Comparison of ENCODE assay signal across 8 mouse cellular contexts in genomic region chr4:135128841-135129520, GRCm38 (mm10). TPM values are rescaled to one million over a fixed set of nuclear protein-coding genes. Genes with fewer than 3 reads are reported as not detected.
A peak's percentile ranks its signal among the peaks of the same experiment; 100 is the strongest.
DNase-seq lines count a peak whose midpoint lies in the region; ATAC-seq and TF ChIP-seq lines count a peak whose summit lies in the region.

No protein-coding gene starts in this region.

- peaks cover 24% of the 10 kb centered on the region for H3K27me3 ChIP-seq in heart, embryonic 16.5 days (ENCODE audit: control insufficient read depth, insufficient read depth, low read length)
- peaks cover 35% of the 10 kb centered on the region for H3K27me3 ChIP-seq in liver, embryonic 15.5 days
- peaks cover 26% of the 10 kb centered on the region for H3K27me3 ChIP-seq in neural tube, embryonic 15.5 days (replicated peaks)

- no peak overlapping the region for H3K27ac ChIP-seq in layer of hippocampus, adult 2 months
- H3K27ac ChIP-seq in heart, embryonic 16.5 days (ENCODE audit: low read length) = no peak overlapping the region
- H3K27ac ChIP-seq in liver, embryonic 15.5 days (replicated peaks) = no peak overlapping the region
- H3K27ac ChIP-seq in neural tube, embryonic 15.5 days (replicated peaks) = no peak overlapping the region

- no peaks in the 10 kb centered on the region for H3K36me3 ChIP-seq in heart, embryonic 16.5 days (ENCODE audit: control insufficient read depth, insufficient read depth)
- H3K36me3 ChIP-seq in liver, embryonic 15.5 days (replicated peaks) = no peaks in the 10 kb centered on the region
- no peaks in the 10 kb centered on the region for H3K36me3 ChIP-seq in neural tube, embryonic 15.5 days

- H3K4me1 ChIP-seq in heart, embryonic 16.5 days (ENCODE audit: control insufficient read depth, insufficient read depth, low read length) = peaks cover 7% of the 10 kb centered on the region; the same call in 1 of the 2 replicates
- H3K4me1 ChIP-seq in liver, embryonic 15.5 days (replicated peaks) = 0 out of 2 replicates have a peak, but pooled peaks cover 3% of the 10 kb centered on the region
- H3K4me1 ChIP-seq in neural tube, embryonic 15.5 days = peaks cover 9% of the 10 kb centered on the region

- no peak for DNase-seq in layer of hippocampus, adult 2 months (ENCODE audit: low spot score in 2 of 2)
- DNase-seq in layer of hippocampus, adult 18-20 months (ENCODE audit: low spot score in 2 of 2) = no peak
- DNase-seq in T-cell, adult 2 months (ENCODE audit: low spot score) = peak; percentile 72
- no peak for DNase-seq in adrenal gland, postnatal 4 days (ENCODE audit: low spot score in 2 of 2)
- no peak for DNase-seq in left cerebral cortex, postnatal 10 days (ENCODE audit: extremely low spot score in 1 of 2, low spot score in 2 of 2)

- no peak for ATAC-seq in heart, embryonic 16.5 days (replicated peaks; ENCODE audit: extremely low read depth, insufficient read depth, low FRiP score)
- no peak for ATAC-seq in liver, embryonic 15.5 days (ENCODE audit: insufficient read depth)
- ATAC-seq in neural tube, embryonic 15.5 days (ENCODE audit: low FRiP score) = peak; percentile 45; the same call in 1 of the 2 replicates

- H3K9ac ChIP-seq in heart, embryonic 16.5 days (ENCODE audit: low read length) = 0 out of 2 replicates have a peak overlapping the region, but pooled peaks have one; percentile 23
- H3K9ac ChIP-seq in liver, embryonic 15.5 days = no peak overlapping the region
- H3K9ac ChIP-seq in neural tube, embryonic 15.5 days (replicated peaks) = peak overlapping the region; percentile 23; the same call in 1 of the 2 replicates

- WGBS in heart, embryonic 16.5 days = 14% methylated on average over 22 of the region's 22 CpGs
- WGBS in liver, embryonic 15.5 days (ENCODE audit: insufficient replicate concordance) = 6% methylated on average over 22 of the region's 22 CpGs
- WGBS in neural tube, embryonic 15.5 days = 17% methylated on average over 22 of the region's 22 CpGs

- intact Hi-C loops in left cerebral cortex, postnatal 10 days (cut with DNase I) = no loop called here

- TF ChIP-seq CTCF in layer of hippocampus, adult 2 months (conservative IDR thresholded peaks at IDR 0.05) = no peak

- peak overlapping the region; percentile 58 for H3K4me2 ChIP-seq in heart, embryonic 16.5 days (ENCODE audit: low read depth, low read length)
- peak overlapping the region; percentile 34 for H3K4me2 ChIP-seq in liver, embryonic 15.5 days
- peak overlapping the region; percentile 61 for H3K4me2 ChIP-seq in neural tube, embryonic 15.5 days

- no peaks in the 10 kb centered on the region for H3K9me3 ChIP-seq in heart, embryonic 16.5 days (replicated peaks; ENCODE audit: control insufficient read depth, low read length)
- no peaks in the 10 kb centered on the region for H3K9me3 ChIP-seq in liver, embryonic 15.5 days (replicated peaks)
- H3K9me3 ChIP-seq in neural tube, embryonic 15.5 days (replicated peaks) = no peaks in the 10 kb centered on the region

- peak overlapping the region; percentile 8; the same call in 1 of the 2 replicates for H3K4me3 ChIP-seq in layer of hippocampus, adult 2 months
- H3K4me3 ChIP-seq in heart, embryonic 16.5 days (ENCODE audit: low read length) = peak overlapping the region; percentile 32
- 0 out of 2 replicates have a peak overlapping the region, but pooled peaks have one; percentile 7 for H3K4me3 ChIP-seq in liver, embryonic 15.5 days (replicated peaks)
- H3K4me3 ChIP-seq in neural tube, embryonic 15.5 days (replicated peaks) = peak overlapping the region; percentile 33

RNA-seq across cellular contexts. Expression of gene Runx3, which starts 8.5 kb away (rescaled TPM):
- not detected for total RNA-seq in layer of hippocampus, adult 2 months (2021)
- total RNA-seq in layer of hippocampus, adult 18-20 months (2021) = not detected
- 0.89 and 1.3 TPM in 2 replicates for polyA plus RNA-seq in heart, embryonic 16.5 days (2015; fragmentation: Nextera tagmentation; extraction: Ambion mirVana)
- 0.60 and 0.75 TPM in 2 replicates for polyA plus RNA-seq in liver, embryonic 15.5 days (2015; fragmentation: Nextera tagmentation; extraction: Ambion mirVana)
- polyA plus RNA-seq in neural tube, embryonic 15.5 days (2015; fragmentation: Nextera tagmentation; extraction: Ambion mirVana) = 0.19 and 1.1 TPM in 2 replicates
- 1 to 10 TPM; 1.3 to 1.7 TPM for total RNA-seq in adrenal gland, postnatal 4 days (2021)
- total RNA-seq in left cerebral cortex, postnatal 10 days (2021) = not detected
